Mouse (Mus musculus) liver, embryonic 11.5 days (tissue): Measurements from ENCODE around the gene Bend4. TPM values are rescaled to one million over a fixed set of nuclear protein-coding genes. Genes with fewer than 3 reads are reported as not detected.

Experiments used
- ATAC-seq: fragments of 200-750 bp; cut with Nextera tagmentation; replicated peaks from 2 replicates; pipeline ENCODE4 v1.8.0; 2017; ENCODE audit warnings: moderate number of reproducible peaks, mild to moderate bottlenecking, moderate TSS enrichment, moderate library complexity; ENCODE audit not compliant: low FRiP score
- DNase-seq: peaks from one replicate; pipeline ENCODE4 v3.0.0-alpha.2; 2017; ENCODE audit warnings: low spot score
- H3K27ac ChIP-seq: fragments of 300-500 bp; sonication (generic); 2 replicates; pipeline ENCODE4 v1.5.1; 2014; ENCODE audit warnings: mild to moderate bottlenecking, low read depth, low read length, control low read depth
- H3K27me3 ChIP-seq: fragments of 300-500 bp; sonication (generic); replicated peaks from 2 replicates; pipeline ENCODE4 v1.6.1; 2014; ENCODE audit warnings: low read length, mixed read lengths; ENCODE audit not compliant: control insufficient read depth, insufficient read depth
- H3K36me3 ChIP-seq: fragments of 300-500 bp; sonication (generic); 2 replicates; pipeline ENCODE4 v1.6.1; 2014; ENCODE audit warnings: mild to moderate bottlenecking, low read length, moderate library complexity, mixed read lengths; ENCODE audit not compliant: control insufficient read depth, insufficient read depth
- H3K4me1 ChIP-seq: fragments of 300-500 bp; sonication (generic); replicated peaks from 2 replicates; pipeline ENCODE4 v1.6.1; 2014; ENCODE audit warnings: low read length, mixed read lengths; ENCODE audit not compliant: control insufficient read depth, insufficient read depth
- H3K4me2 ChIP-seq: fragments of 300-500 bp; sonication (generic); 2 replicates; pipeline ENCODE4 v1.6.1; 2014; ENCODE audit warnings: mild to moderate bottlenecking, control low read depth, moderate library complexity
- H3K4me3 ChIP-seq: fragments of 300-500 bp; sonication (generic); 2 replicates; pipeline ENCODE4 v1.5.1; 2014; ENCODE audit warnings: low read depth, low read length, control low read depth
- H3K9ac ChIP-seq: fragments of 300-500 bp; sonication (generic); 2 replicates; pipeline ENCODE4 v1.6.1; 2014; ENCODE audit warnings: low read depth, low read length, control low read depth
- H3K9me3 ChIP-seq: fragments of 300-500 bp; sonication (generic); 2 replicates; pipeline ENCODE4 v1.6.1; 2016; ENCODE audit warnings: low read length, inconsistent platforms, mixed read lengths; ENCODE audit not compliant: control insufficient read depth
- WGBS: fragments of 180-500 bp; shearing (Covaris S2); extraction: QIAGEN DNeasy Blood & Tissue Kit; methylation state at CpG from one replicate; pipeline ENCODE4 v1.1.7; 2014; 5-methylcytosine and 5-hydroxymethylcytosine counted together
- polyA plus RNA-seq: library from polyadenylated mRNA; unstranded; fragments of >200 nt; fragmentation: Nextera tagmentation; extraction: Ambion mirVana; gene quantifications from 2 replicates; pipeline ENCODE4 v1.2.1, GENCODE M21; 2014

Gene Bend4
- polyA plus RNA-seq, 1 experiment from 2014 or later, result 6.6 TPM

DNA sequence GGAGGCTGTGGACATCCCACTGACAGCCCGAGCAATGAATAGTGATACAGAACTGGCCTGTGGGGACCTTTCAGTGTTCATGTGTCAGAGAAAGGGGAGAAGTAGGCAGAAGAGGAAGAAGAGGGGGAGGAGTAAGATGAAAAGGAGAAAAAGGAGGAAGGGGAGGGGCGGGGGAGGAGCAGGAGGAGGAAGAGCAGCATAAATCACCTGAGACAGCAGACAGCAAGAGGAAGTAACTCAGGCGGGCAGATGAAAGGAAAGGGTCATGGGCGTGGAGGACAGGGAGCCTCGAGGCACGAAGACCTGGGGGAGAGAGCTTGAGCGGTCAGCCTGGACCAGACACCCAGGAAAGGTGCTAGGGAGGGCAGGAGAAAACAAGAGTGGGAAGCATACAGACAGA is 23.7 kb downstream of the Bend4 start:
- Histone ChIP-seq H3K4me2 (no peak overlapping the region), H3K4me1 (no peaks in the 10 kb centered on the region), H3K27ac (no peak overlapping the region), H3K9ac (no peak overlapping the region), H3K27me3 (no peaks in the 10 kb centered on the region), H3K9me3 (no peaks in the 10 kb centered on the region), H3K4me3 (no peak overlapping the region), H3K36me3 (no peaks in the 10 kb centered on the region)
- DNase-seq (no peak), ATAC-seq (no peak)
- WGBS, result 44% methylated on average over 7 of the region's 7 CpGs

DNA sequence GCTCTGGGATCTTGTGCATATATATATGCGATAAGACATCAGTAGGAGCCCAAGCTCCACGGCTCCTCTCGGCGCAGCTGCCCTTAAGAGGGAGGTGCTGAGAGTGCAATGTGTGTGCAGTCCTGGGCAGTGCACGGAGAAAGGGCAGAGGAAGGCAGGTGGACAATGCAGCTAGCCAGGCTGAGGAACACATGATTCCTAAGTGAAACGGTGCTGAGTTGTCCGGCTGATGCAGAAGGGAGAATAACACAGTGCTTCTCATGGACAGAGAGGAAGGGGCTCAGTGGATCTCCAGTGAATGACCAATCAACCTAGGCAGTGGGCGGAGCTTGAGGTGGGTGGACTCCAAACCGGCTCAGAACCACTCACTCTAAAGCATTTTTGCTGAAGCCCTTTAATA is 26.5 kb downstream of the Bend4 start:
- no peak overlapping the region for H3K9ac ChIP-seq
- 75% methylated on average over 9 of the region's 9 CpGs for WGBS
- peaks cover 4% of the 10 kb centered on the region; the same call in 1 of the 2 replicates for H3K36me3 ChIP-seq
- no peak overlapping the region for H3K4me2 ChIP-seq
- no peak for DNase-seq
- H3K9me3 ChIP-seq, result no peaks in the 10 kb centered on the region
- H3K4me3 ChIP-seq, result no peak overlapping the region
- no peaks in the 10 kb centered on the region for H3K4me1 ChIP-seq
- no peaks in the 10 kb centered on the region for H3K27me3 ChIP-seq
- no peak for ATAC-seq
- no peak overlapping the region for H3K27ac ChIP-seq

- Histone ChIP-seq H3K4me2 (no peak overlapping the region), H3K4me3 (no peak overlapping the region), H3K4me1 (no peaks in the 10 kb centered on the region), H3K27me3 (no peaks in the 10 kb centered on the region), H3K36me3 (peaks cover 4% of the 10 kb centered on the region; the same call in 1 of the 2 replicates), H3K9ac (no peak overlapping the region), H3K27ac (no peak overlapping the region), H3K9me3 (no peaks in the 10 kb centered on the region)
- DNase-seq, result no peak
- 85% methylated on average over 12 of the region's 12 CpGs for WGBS
- no peak for ATAC-seq
Observed at GRCm38 (mm10) chr5:67400608-67401480, 27.3 kb downstream of the Bend4 start.

DNA sequence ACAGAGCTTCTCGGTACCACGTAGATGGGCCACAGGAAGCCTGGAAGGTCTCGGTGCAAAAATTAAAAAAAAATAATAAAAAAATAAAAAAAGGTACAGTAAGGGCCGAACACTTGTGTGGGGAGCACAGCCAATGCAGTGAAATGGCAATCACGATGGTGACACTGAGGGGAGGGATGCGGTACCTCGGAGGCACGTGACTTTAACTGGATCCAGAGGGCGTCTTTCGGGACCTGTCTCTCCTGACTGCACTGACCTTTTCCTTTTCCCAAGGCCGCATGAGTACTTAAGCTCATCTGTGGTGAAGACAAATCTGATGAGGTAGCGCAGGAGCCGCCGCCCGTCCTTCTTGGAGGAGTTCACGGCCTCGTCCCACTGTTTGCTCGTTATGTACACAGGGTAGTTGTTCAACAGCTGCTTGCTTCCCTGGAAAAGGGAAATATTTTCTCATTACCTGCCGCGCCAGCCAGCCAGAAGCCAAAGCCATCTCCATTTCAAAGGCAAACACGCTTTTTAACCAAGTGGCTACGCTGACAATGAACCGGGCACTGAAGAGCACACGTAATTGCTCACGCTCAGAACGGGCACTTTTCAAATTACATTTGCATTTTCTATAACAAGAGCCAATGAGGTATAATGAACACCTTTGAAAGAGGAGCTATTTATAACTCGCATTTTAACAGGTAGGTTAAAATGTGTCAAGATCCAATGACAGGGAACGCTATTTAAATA is 28.1 kb downstream of the Bend4 start:
- no peak for ATAC-seq
- Histone ChIP-seq H3K4me3 (no peak overlapping the region), H3K9ac (no peak overlapping the region), H3K27me3 (no peaks in the 10 kb centered on the region), H3K36me3 (peaks cover 4% of the 10 kb centered on the region; the same call in 1 of the 2 replicates), H3K27ac (no peak overlapping the region), H3K4me1 (no peaks in the 10 kb centered on the region), H3K4me2 (no peak overlapping the region), H3K9me3 (no peaks in the 10 kb centered on the region)
- WGBS, result 93% methylated on average over 28 of the region's 28 CpGs
- no peak for DNase-seq

DNA sequence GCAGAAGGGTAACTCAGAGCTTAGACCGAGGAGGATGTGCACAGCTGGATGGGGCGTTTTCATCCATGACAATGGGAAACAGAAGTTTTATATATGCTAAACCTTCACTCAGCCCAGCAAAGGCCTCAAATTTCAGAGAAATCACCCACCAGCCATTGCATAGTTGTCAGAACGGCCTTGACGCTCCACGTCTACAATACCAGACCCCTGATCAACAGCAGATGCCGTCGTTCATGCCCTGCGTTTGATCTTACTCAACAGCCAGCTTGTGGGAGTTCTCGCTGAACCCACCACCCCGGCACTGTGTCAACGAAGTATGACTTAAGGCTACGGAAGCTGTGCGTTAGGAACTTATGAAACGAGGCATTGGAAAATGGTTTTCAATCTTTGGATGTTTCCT is 30.9 kb downstream of the Bend4 start:
- Histone ChIP-seq H3K9ac (no peak overlapping the region), H3K4me1 (no peaks in the 10 kb centered on the region; the same call in 1 of the 2 replicates), H3K36me3 (peaks cover 4% of the 10 kb centered on the region; the same call in 1 of the 2 replicates), H3K9me3 (no peaks in the 10 kb centered on the region), H3K4me2 (no peak overlapping the region), H3K27ac (no peak overlapping the region), H3K4me3 (no peak overlapping the region), H3K27me3 (no peaks in the 10 kb centered on the region)
- DNase-seq (no peak), ATAC-seq (no peak)
- WGBS, result 83% methylated on average over 14 of the region's 14 CpGs

DNA sequence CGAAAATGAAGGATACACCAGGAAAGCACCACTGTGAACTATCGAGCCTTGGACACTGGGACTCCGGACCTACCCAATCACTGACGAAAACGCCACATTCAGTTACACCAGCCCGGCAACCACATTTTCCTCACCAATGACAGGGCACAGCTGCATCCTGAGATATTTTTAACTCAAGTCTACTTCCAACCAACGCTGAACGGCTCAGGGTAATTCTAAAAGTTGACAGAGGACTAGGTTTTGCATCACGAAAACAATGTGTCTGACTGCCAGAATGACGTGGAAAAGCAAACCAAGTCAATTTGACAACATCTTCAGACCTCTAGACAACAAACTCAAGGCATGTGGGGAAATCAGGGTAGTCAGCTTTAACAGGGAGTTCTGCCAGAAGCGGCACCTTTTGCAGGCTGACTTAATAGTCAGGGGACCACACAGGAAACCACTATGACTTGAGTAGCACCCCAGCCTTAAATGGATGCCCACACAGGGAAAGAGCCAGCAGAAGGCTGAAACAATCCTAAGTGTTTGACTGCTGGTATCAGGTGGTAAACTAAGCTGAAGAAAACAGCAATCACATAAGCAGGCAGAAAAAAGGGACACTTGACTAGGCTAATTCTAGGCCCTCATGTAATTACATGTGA is 32.8 kb downstream of the Bend4 start:
- Histone ChIP-seq H3K36me3 (peaks cover 4% of the 10 kb centered on the region; the same call in 1 of the 2 replicates), H3K9ac (no peak overlapping the region), H3K4me2 (no peak overlapping the region), H3K4me1 (no peaks in the 10 kb centered on the region; the same call in 1 of the 2 replicates), H3K4me3 (no peak overlapping the region), H3K27me3 (no peaks in the 10 kb centered on the region), H3K27ac (no peak overlapping the region), H3K9me3 (no peaks in the 10 kb centered on the region)
- DNase-seq, result no peak
- WGBS, result 50% methylated on average over 11 of the region's 11 CpGs
- no peak for ATAC-seq

GRCm38 (mm10) chr5:67393951-67394350 is 34.2 kb downstream of the Bend4 start:
- ATAC-seq, result no peak
- 82% methylated on average over 6 of the region's 6 CpGs for WGBS

DNA sequence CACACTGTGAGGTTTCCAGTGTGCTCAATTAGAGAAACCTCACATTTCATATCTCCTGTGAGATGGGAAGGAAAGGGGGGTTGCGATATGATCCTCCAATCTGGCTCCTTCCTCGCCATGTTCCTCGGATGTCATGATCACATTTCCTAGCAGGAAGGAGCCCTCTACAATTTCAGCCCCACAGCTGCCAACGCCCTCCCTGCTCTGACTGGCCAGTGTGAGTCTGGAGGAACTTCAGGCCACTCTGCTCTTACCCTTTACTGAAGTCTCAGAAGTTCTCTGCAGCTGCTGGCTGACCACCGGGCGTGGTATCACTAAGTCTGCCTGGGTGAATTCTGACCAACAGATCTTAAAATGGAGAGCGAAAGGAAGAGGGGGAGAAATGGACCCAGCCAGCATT is 45.6 kb downstream of the Bend4 start:
- DNase-seq (no peak), ATAC-seq (no peak)
- H3K27ac ChIP-seq, result no peak overlapping the region
- no peaks in the 10 kb centered on the region for H3K36me3 ChIP-seq
- H3K4me3 ChIP-seq, result no peak overlapping the region
- H3K9me3 ChIP-seq, result no peaks in the 10 kb centered on the region
- H3K4me1 ChIP-seq, result no peaks in the 10 kb centered on the region
- no peak overlapping the region for H3K4me2 ChIP-seq
- no peak overlapping the region for H3K9ac ChIP-seq
- WGBS, result 86% methylated on average over 7 of the region's 7 CpGs
- H3K27me3 ChIP-seq, result no peaks in the 10 kb centered on the region

More at GRCm38 (mm10) chr5:67393951-67394350, 34.2 kb downstream of the Bend4 start:
- Histone ChIP-seq H3K9ac (no peak overlapping the region), H3K27me3 (no peaks in the 10 kb centered on the region), H3K4me3 (no peak overlapping the region), H3K4me2 (no peak overlapping the region), H3K4me1 (no peaks in the 10 kb centered on the region; the same call in 1 of the 2 replicates), H3K27ac (no peak overlapping the region), H3K36me3 (peaks cover 4% of the 10 kb centered on the region; the same call in 1 of the 2 replicates), H3K9me3 (no peaks in the 10 kb centered on the region)
- no peak for DNase-seq
